Mouse (Mus musculus) C2C12 (cell line): ENCODE results near the gene Dnajb1.

Experiments used
- CEBPB ChIP-seq: IDR thresholded peaks from one replicate; pipeline ENCODE4 v1.6.1; 2011; ENCODE audit warnings: low read depth, mild to moderate bottlenecking, control low read depth, moderate library complexity
- CTCF ChIP-seq: IDR thresholded peaks from one replicate; pipeline ENCODE4 v1.5.1; 2011; ENCODE audit not compliant: control insufficient read depth, insufficient read depth, insufficient read length
- MAX ChIP-seq: IDR thresholded peaks from one replicate; pipeline ENCODE4 v1.6.1; 2011; ENCODE audit warnings: mild to moderate bottlenecking, control low read depth
- MYOG ChIP-seq: IDR thresholded peaks from one replicate; pipeline ENCODE4 v1.6.1; 2011; ENCODE audit not compliant: control insufficient read depth, insufficient read length; ENCODE audit errors: extremely low read depth
- USF1 ChIP-seq: IDR thresholded peaks from one replicate; pipeline ENCODE4 v1.6.1; 2011; ENCODE audit warnings: low read depth, mild to moderate bottlenecking, control low read depth, moderate library complexity

GRCm38 (mm10) chr8:83638856-83639255 is 30.9 kb downstream of the Dnajb1 start:
- TF ChIP-seq CTCF (no peak), MYOG (no peak), MAX (no peak), USF1 (no peak), CEBPB (no peak)
